Mouse (Mus musculus) thymus, postnatal 25 days (tissue): ENCODE data around the gene Spin2d.
A peak's percentile ranks its signal among the peaks of the same experiment; 100 is the strongest.
"Not testable (repeated sequence)": the region's sequence is repeated elsewhere in the genome, so short reads cannot be mapped to it uniquely, and the experiment has no call there.

ENCODE experiments used
- DNase-seq: peaks from one replicate; pipeline ENCODE4 v3.0.0; 2022

The Spin2d gene

DNA sequence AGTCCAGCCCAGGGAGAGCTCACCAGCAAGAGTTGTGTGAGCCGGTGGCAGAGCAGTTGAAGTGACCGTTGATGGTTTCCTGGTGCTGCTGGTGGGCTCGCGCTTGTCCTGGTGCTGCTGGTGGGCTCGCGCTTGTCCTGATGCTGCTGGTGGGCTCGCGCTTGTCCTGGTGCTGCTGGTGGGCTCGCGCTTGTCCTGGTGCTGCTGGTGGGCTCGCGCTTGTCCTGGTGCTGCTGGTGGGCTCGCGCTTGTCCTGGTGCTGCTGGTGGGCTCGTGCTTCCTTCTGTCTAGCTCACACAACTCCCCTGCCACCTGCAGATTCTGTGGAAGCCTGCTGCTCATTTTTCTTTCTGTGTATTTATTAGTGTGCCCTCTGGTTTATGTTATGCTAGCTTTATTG is at the start of gene Spin2d:
TSS of gene Spin2d (minus strand) at position 101 of the 400 bp plus-strand sequence.
- DNase-seq: not testable (repeated sequence)

DNA sequence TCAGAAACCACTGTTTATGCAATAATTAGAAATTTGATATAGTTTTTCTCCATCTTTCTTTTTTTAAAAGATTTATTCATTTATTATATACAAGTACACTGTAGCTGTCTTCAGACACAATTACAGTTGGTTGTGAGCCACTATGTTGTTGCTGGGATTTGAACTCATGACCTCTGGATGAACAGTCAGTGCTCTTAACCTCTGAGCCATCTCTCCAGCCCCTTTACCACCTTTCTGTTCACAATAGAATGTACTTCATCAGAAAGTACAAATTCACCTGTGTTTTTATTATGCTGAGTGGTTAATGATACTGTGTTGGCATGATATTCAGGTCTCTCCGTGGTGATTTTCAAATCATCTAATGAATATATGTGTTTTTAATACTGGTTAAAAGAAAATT is 48.6 kb upstream of the Spin2d start:
- DNase-seq: no peak

DNA sequence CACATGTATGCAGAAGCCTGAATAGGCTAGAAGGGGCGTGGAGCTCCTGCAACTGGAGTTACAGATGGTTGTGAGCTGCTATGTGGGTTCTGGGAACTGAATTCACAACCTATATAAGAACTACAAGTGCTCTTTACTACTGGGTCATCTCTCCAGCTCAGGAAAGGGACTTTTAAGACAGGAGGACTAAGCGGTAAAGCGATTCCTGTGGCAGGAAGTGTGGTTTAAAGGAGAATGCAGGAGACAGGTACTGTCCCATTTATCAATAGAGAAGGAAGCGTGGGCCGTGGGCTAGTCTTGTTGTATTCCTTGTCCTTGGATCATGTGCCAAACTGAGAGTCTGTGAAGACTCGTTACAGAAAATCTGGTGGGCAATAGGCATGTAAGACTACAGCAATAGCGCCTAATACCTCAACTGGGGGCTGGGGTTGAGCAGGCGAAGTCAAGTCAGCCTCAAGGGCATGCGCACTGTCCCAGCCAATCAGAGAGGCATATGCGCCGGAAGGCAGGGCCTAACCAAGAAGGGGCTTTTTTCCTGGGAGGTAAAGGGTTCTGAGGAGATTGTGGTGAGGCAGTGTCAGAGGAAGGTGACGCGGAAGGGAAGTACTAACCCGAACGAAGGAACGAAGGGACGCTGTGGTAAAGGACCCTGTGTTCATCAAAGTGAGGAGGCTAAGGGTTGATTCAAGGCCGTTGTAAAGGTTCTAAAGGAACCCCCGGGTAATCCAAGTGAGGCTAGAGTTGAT is 37.2 kb upstream of the Spin2d start, which contains the start of gene Xlr4b:
TSS of gene Xlr4b (plus strand) at position 515 of the 746 bp plus-strand sequence.
- DNase-seq: peak; percentile 44

DNA sequence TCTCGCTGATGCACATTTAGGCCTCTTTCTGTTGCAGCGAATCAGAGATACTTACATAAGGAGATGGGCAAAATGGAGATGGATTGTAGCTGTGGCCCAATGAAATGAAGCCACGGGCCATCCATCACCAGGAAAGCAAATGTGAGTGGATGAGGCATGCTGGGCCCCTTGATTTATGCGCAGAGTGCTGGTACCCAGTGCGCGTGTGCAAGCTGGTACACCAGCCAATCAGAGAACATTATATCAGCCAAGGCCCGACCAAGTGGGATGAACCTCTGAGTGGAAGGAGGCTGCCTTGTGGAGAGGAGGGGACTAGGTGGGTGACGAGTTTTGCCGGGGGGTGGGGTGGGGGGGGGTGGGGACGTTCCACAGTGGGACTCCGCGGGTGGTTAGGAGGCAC is 15.1 kb upstream of the Spin2d start, which contains the start of gene Xlr3b:
TSS of gene Xlr3b (plus strand) at position 274 of the 400 bp plus-strand sequence.
- peak; percentile 23 for DNase-seq

DNA sequence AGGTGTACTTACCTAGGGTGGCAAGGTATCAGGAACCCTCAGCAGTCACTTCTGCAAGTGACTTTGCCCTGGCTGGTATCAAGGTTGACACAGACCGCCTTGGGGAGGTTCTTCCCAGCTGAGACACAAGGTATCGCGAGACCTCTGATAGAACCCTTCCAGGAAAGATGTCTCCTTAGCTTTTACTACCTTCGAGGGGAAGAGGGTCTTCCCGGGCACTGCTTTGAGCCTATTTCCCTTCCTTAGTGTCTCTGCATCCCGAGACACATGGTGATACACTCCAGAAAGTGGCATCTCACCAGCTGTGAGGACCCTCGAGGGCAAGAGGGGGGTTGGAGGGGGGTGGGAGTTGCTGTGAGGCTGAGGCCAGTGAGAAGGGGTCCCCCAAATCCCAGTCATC is 27.4 kb downstream of the Spin2d start, which contains the start of gene DXBay18:
TSS of gene DXBay18 (minus strand) at position 101 of the 400 bp plus-strand sequence.
- not testable (repeated sequence) for DNase-seq

DNA sequence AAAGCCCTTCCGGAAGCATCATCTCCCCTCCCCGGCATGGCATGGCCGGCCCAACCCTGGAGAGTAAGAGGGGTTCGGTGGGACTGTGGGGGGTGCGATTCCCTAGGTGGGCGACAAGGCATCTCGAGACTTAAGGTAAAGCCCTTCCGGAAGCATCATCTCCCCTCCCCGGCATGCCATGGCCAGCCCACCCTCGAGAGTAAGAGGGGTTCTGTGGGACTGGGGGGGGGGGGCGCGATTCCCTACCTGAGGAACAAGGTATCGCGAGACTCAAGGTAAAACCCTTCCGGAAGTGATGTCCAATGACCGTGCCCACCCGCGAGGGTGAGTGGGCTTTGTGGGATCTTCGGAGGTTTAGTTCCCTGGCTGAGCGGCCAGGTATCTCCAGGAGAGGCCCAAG is 28.3 kb downstream of the Spin2d start, which contains the start of gene Xlr5b:
TSS of gene Xlr5b (plus strand) at position 301 of the 400 bp plus-strand sequence.
- DNase-seq: not testable (repeated sequence)

DNA sequence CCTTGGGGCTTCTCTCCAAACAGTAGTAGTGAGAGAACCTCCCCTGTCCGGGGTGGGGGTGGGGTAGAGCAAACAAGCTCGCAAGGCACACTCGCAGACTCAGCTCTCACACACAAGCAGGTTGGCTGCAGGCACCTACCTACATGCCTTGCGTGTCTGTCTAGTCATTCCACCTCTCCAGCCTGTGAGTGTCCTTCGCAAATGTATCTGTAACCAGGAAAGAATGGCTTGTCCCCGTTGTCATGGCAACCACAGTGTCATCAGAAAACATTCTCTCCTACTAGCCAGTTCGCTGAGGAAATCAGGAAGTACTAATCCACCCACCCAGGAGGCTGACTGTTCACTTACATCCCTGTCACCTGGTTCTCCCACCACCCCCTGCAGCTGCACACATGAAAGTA is 33.6 kb downstream of the Spin2d start:
- not testable (repeated sequence) for DNase-seq
